Mouse (Mus musculus) midbrain, embryonic 16.5 days (tissue): ENCODE measurements around the gene Tst. TPM values are rescaled to one million over a fixed set of nuclear protein-coding genes. Genes with fewer than 3 reads are reported as not detected.

Source experiments
- polyA plus RNA-seq: library from polyadenylated mRNA; unstranded; fragments of >200 nt; fragmentation: Nextera tagmentation; extraction: Ambion mirVana; gene quantifications from 2 replicates; pipeline ENCODE4 v1.2.1, GENCODE M21; 2015

Tst gene
- polyA plus RNA-seq, 1 experiment from 2014 or later: 22.8 TPM

Other genes starting within 250 kb of the Tst start
- gene Ift27, start 231.8 kb downstream of the Tst start, polyA plus RNA-seq: 90.0 and 104 TPM in 2 replicates
- 1.3 and 1.8 TPM in 2 replicates for gene Pvalb, start 199.5 kb downstream of the Tst start, polyA plus RNA-seq
- 0.54 and 1.6 TPM in 2 replicates for gene Ncf4, start 161.1 kb downstream of the Tst start, polyA plus RNA-seq
- 0.08 and 0.11 TPM in 2 replicates for gene Csf2rb2, start 100.2 kb downstream of the Tst start, polyA plus RNA-seq
- gene Csf2rb, start 80.2 kb downstream of the Tst start, polyA plus RNA-seq: 0.35 and 0.48 TPM in 2 replicates
- gene Tex33, start 10.0 kb downstream of the Tst start, polyA plus RNA-seq: not detected in 2 replicates
- 3.6 and 4.3 TPM in 2 replicates for gene Mpst, start 509 bp upstream of the Tst start, polyA plus RNA-seq
- 152 and 156 TPM in 2 replicates for gene Kctd17, start 22.7 kb upstream of the Tst start, polyA plus RNA-seq
- gene Tmprss6, start 62.7 kb upstream of the Tst start, polyA plus RNA-seq: 0.09 and 0.31 TPM in 2 replicates
- gene Il2rb, start 89.4 kb upstream of the Tst start, polyA plus RNA-seq: 0.20 TPM in 1 of 2 replicates, not detected in the other
- 6.7 and 7.8 TPM in 2 replicates for gene C1qtnf6, start 125.5 kb upstream of the Tst start, polyA plus RNA-seq
- 0.15 and 0.16 TPM in 2 replicates for gene Sstr3, start 138.8 kb upstream of the Tst start, polyA plus RNA-seq
- 1.8 and 2.3 TPM in 2 replicates for gene Rac2, start 166.9 kb upstream of the Tst start, polyA plus RNA-seq
- gene Cyth4, start 191.1 kb upstream of the Tst start, polyA plus RNA-seq: 5.0 and 5.3 TPM in 2 replicates